ENCODE assay signal across 23 mouse cellular contexts in the genomic region with DNA sequence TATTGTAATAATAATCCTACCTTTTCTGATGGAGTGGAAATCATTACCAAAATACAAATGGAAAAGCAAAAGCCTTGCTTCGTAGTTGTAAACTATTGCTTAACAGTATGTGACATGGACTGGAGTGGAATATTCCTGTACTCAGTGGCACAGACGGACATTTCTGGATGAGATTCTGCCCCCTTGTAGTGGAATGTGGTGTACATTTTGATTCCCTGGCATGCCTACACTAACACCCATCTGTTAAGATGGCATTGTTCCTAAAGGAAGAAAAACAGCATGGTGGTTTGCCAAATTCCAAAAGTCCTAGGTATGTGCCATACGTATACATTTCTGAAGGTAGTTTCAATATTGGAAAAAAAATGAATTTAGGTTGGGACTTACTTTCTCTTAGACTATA.
A peak's percentile ranks its signal among the peaks of the same experiment; 100 is the strongest.
DNase-seq lines count a peak whose midpoint lies in the region; ATAC-seq and TF ChIP-seq lines count a peak whose summit lies in the region.
"Had no signal": no experiment of that assay in that cellular context is flagged by ENCODE, and none has a peak within 500 bp of the region (broad histone marks: within the 10 kb centered on the region; RNA-seq: fewer than 3 reads in every experiment).

No protein-coding gene starts in this region.

- H3K4me2 ChIP-seq in forebrain, embryonic 14.5 days (ENCODE audit: low read length): no peak overlapping the region
- H3K4me2 ChIP-seq in forebrain, embryonic 12.5 days: no peak overlapping the region
- no peak overlapping the region for H3K4me2 ChIP-seq in lung, postnatal 0 days (replicated peaks; ENCODE audit: low read depth, low read length)
- no peak overlapping the region for H3K4me2 ChIP-seq in midbrain, embryonic 16.5 days (ENCODE audit: low read length)
- H3K4me2 ChIP-seq: hindbrain, embryonic 15.5 days; intestine, embryonic 15.5 days; limb, embryonic 13.5 days; liver, embryonic 12.5 days; midbrain, embryonic 11.5 days had no signal

- H3K4me3 ChIP-seq in forebrain, embryonic 14.5 days (ENCODE audit: low read depth, low read length): no peak overlapping the region
- H3K4me3 ChIP-seq in forebrain, embryonic 12.5 days (replicated peaks): no peak overlapping the region
- no peak overlapping the region for H3K4me3 ChIP-seq in lung, postnatal 0 days (ENCODE audit: low read depth, low read length)
- no peak overlapping the region for H3K4me3 ChIP-seq in midbrain, embryonic 16.5 days (ENCODE audit: low read depth, low read length)
- H3K4me3 ChIP-seq: embryonic facial prominence, embryonic 10.5 days; heart, embryonic 10.5 days; hindbrain, embryonic 15.5 days; intestine, embryonic 15.5 days; limb, embryonic 13.5 days; liver, embryonic 12.5 days had no signal

- 63% methylated on average over 3 of the region's 3 CpGs for WGBS in forebrain, embryonic 14.5 days
- WGBS in forebrain, embryonic 12.5 days: 86% methylated on average over 3 of the region's 3 CpGs
- 77% methylated on average over 3 of the region's 3 CpGs for WGBS in lung, postnatal 0 days
- WGBS in midbrain, embryonic 16.5 days: 82% methylated on average over 3 of the region's 3 CpGs

- peak; percentile 28; the same call in 1 of the 2 replicates for ATAC-seq in forebrain, embryonic 14.5 days
- ATAC-seq in forebrain, embryonic 12.5 days (ENCODE audit: low FRiP score): no peak
- no peak for ATAC-seq in lung, postnatal 0 days
- no peak for ATAC-seq in midbrain, embryonic 16.5 days
- ATAC-seq: intestine, embryonic 15.5 days; liver, embryonic 12.5 days had no signal

- no peak overlapping the region for H3K9ac ChIP-seq in forebrain, embryonic 14.5 days (ENCODE audit: low read length)
- H3K9ac ChIP-seq in forebrain, embryonic 12.5 days: no peak overlapping the region
- H3K9ac ChIP-seq in lung, postnatal 0 days (replicated peaks; ENCODE audit: low read depth): no peak overlapping the region
- H3K9ac ChIP-seq in midbrain, embryonic 16.5 days (ENCODE audit: low read depth, low read length): no peak overlapping the region
- H3K9ac ChIP-seq: hindbrain, embryonic 15.5 days; intestine, embryonic 15.5 days; limb, embryonic 13.5 days; liver, embryonic 12.5 days had no signal

- H3K9me3 ChIP-seq in forebrain, embryonic 14.5 days (replicated peaks; ENCODE audit: control insufficient read depth, low read length): no peaks in the 10 kb centered on the region
- no peaks in the 10 kb centered on the region for H3K9me3 ChIP-seq in forebrain, embryonic 12.5 days
- H3K9me3 ChIP-seq in lung, postnatal 0 days (ENCODE audit: low read length): no peaks in the 10 kb centered on the region
- H3K9me3 ChIP-seq in midbrain, embryonic 16.5 days (replicated peaks; ENCODE audit: control insufficient read depth, low read length, poor library complexity, severe bottlenecking): no peaks in the 10 kb centered on the region; the same call in 1 of the 2 replicates
- H3K9me3 ChIP-seq: embryonic facial prominence, embryonic 10.5 days; heart, embryonic 10.5 days; hindbrain, embryonic 15.5 days; intestine, embryonic 15.5 days; limb, embryonic 13.5 days; liver, embryonic 12.5 days had no signal

- no peaks in the 10 kb centered on the region for H3K27me3 ChIP-seq in forebrain, embryonic 14.5 days (replicated peaks; ENCODE audit: control insufficient read depth, insufficient read depth, low read length)
- no peaks in the 10 kb centered on the region for H3K27me3 ChIP-seq in forebrain, embryonic 12.5 days
- no peaks in the 10 kb centered on the region for H3K27me3 ChIP-seq in lung, postnatal 0 days (replicated peaks; ENCODE audit: insufficient read depth, low read length)
- no peaks in the 10 kb centered on the region for H3K27me3 ChIP-seq in midbrain, embryonic 16.5 days (ENCODE audit: control insufficient read depth, insufficient read depth, low read depth, low read length)
- H3K27me3 ChIP-seq: hindbrain, embryonic 15.5 days; intestine, embryonic 15.5 days; limb, embryonic 13.5 days; liver, embryonic 12.5 days had no signal

- no peak for TF ChIP-seq EP300 in lung, postnatal 0 days (IDR thresholded peaks at IDR 0.05)

- peak; percentile 56 for DNase-seq in forebrain, embryonic 14.5 days (ENCODE audit: low spot score)
- DNase-seq in right cerebral cortex, adult 18-20 months: peak; percentile 3
- DNase-seq in right cerebral cortex, postnatal 10 days (ENCODE audit: low spot score in 2 of 2): no peak
- DNase-seq in cerebellum, postnatal 10 days: peak; percentile 78 to 82
- no peak for DNase-seq in lung, postnatal 0 days (ENCODE audit: low spot score)
- DNase-seq in MN1 (ENCODE audit: low spot score): no peak
- DNase-seq: adrenal gland, postnatal 14 days; heart, postnatal 4 days; kidney, adult 8-10 months; kidney, postnatal 25 days; lung, adult 18-20 months; lung, postnatal 14 days; right cerebral cortex, postnatal 25 days; thymus, postnatal 14 days had no signal

- H3K4me1 ChIP-seq in forebrain, embryonic 14.5 days (ENCODE audit: control insufficient read depth, insufficient read depth, low read length): no peaks in the 10 kb centered on the region
- H3K4me1 ChIP-seq in forebrain, embryonic 12.5 days: no peaks in the 10 kb centered on the region; the same call in 1 of the 2 replicates
- no peaks in the 10 kb centered on the region for H3K4me1 ChIP-seq in lung, postnatal 0 days (ENCODE audit: insufficient read depth, low read depth, low read length)
- H3K4me1 ChIP-seq in midbrain, embryonic 16.5 days (ENCODE audit: control insufficient read depth, insufficient read depth, low read length): no peaks in the 10 kb centered on the region
- H3K4me1 ChIP-seq: embryonic facial prominence, embryonic 10.5 days; heart, embryonic 10.5 days; intestine, embryonic 15.5 days; limb, embryonic 13.5 days; liver, embryonic 12.5 days had no signal

- no peaks in the 10 kb centered on the region for H3K36me3 ChIP-seq in forebrain, embryonic 14.5 days (ENCODE audit: control insufficient read depth, insufficient read depth, low read length)
- H3K36me3 ChIP-seq in forebrain, embryonic 12.5 days (replicated peaks): no peaks in the 10 kb centered on the region
- H3K36me3 ChIP-seq in lung, postnatal 0 days (ENCODE audit: insufficient read depth, low read length): no peaks in the 10 kb centered on the region
- H3K36me3 ChIP-seq in midbrain, embryonic 16.5 days (ENCODE audit: control insufficient read depth, insufficient read depth, low read length): no peaks in the 10 kb centered on the region
- H3K36me3 ChIP-seq: embryonic facial prominence, embryonic 10.5 days; heart, embryonic 10.5 days; hindbrain, embryonic 15.5 days; intestine, embryonic 15.5 days; limb, embryonic 13.5 days; liver, embryonic 12.5 days had no signal

- no peak for TF ChIP-seq CTCF in lung, postnatal 0 days (IDR thresholded peaks at IDR 0.05)

- H3K27ac ChIP-seq in forebrain, embryonic 14.5 days (ENCODE audit: low read depth, low read length): no peak overlapping the region
- H3K27ac ChIP-seq in forebrain, embryonic 12.5 days: no peak overlapping the region
- no peak overlapping the region for H3K27ac ChIP-seq in lung, postnatal 0 days (ENCODE audit: low read length)
- H3K27ac ChIP-seq in midbrain, embryonic 16.5 days (ENCODE audit: low read length): no peak overlapping the region
- H3K27ac ChIP-seq: embryonic facial prominence, embryonic 10.5 days; heart, embryonic 10.5 days; hindbrain, embryonic 15.5 days; intestine, embryonic 15.5 days; limb, embryonic 13.5 days; liver, embryonic 12.5 days had no signal

Comparison
In these comparisons a context has a peak if more than half of its experiments do, and no peak if none do; other contexts are left out.
1. DNase-seq: peak in forebrain, embryonic 14.5 days (single experiment), right cerebral cortex, adult 18-20 months (single experiment) and cerebellum, postnatal 10 days (2 of 2); none in right cerebral cortex, postnatal 10 days (0 of 2), lung, postnatal 0 days (single experiment) and MN1 (single experiment).